Mouse (Mus musculus) hindbrain, embryonic 14.5 days (tissue): ENCODE measurements around the gene Pcdh9. TPM values are rescaled to one million over a fixed set of nuclear protein-coding genes. Genes with fewer than 3 reads are reported as not detected.

Source experiments
- ATAC-seq: fragments of 200-750 bp; cut with Nextera tagmentation; 2 replicates; pipeline ENCODE4 v1.8.0; 2017; ENCODE audit warnings: moderate number of reproducible peaks, mild to moderate bottlenecking, moderate TSS enrichment, moderate library complexity; ENCODE audit not compliant: low FRiP score
- DNase-seq: peaks from one replicate; pipeline ENCODE4 v3.0.0-alpha.2; 2015; ENCODE audit warnings: low spot score
- H3K27ac ChIP-seq: fragments of 300-500 bp; sonication (generic); 2 replicates; pipeline ENCODE4 v1.5.1; 2014; ENCODE audit warnings: mild to moderate bottlenecking, moderate library complexity
- H3K27me3 ChIP-seq: fragments of 300-500 bp; sonication (generic); 2 replicates; pipeline ENCODE4 v1.6.1; 2014; ENCODE audit warnings: mild to moderate bottlenecking, low read length, mixed read lengths; ENCODE audit not compliant: control insufficient read depth, insufficient read depth
- H3K36me3 ChIP-seq: fragments of 300-500 bp; sonication (generic); replicated peaks from 2 replicates; pipeline ENCODE4 v1.6.1; 2014; ENCODE audit not compliant: control insufficient read depth, insufficient read depth
- H3K4me1 ChIP-seq: fragments of 300-500 bp; sonication (generic); replicated peaks from 2 replicates; pipeline ENCODE4 v1.6.1; 2014; ENCODE audit warnings: antibody characterized with exemption, low read length, mixed read lengths; ENCODE audit not compliant: control insufficient read depth, insufficient read depth
- H3K4me2 ChIP-seq: fragments of 300-500 bp; sonication (generic); replicated peaks from 2 replicates; pipeline ENCODE4 v1.6.1; 2014; ENCODE audit warnings: mild to moderate bottlenecking, moderate library complexity
- H3K4me3 ChIP-seq: fragments of 300-500 bp; sonication (generic); replicated peaks from 2 replicates; pipeline ENCODE4 v1.5.1; 2014; ENCODE audit warnings: mild to moderate bottlenecking, low read length
- H3K9ac ChIP-seq: fragments of 300-500 bp; sonication (generic); 2 replicates; pipeline ENCODE4 v1.6.1; 2014
- H3K9me3 ChIP-seq: fragments of 300-500 bp; sonication (generic); 2 replicates; pipeline ENCODE4 v1.6.1; 2016; ENCODE audit warnings: low read length; ENCODE audit not compliant: control insufficient read depth
- WGBS: fragments of 180-500 bp; shearing (Covaris S2); extraction: QIAGEN DNeasy Blood & Tissue Kit; methylation state at CpG from one replicate; pipeline ENCODE4 v1.1.7; 2014; 5-methylcytosine and 5-hydroxymethylcytosine counted together
- polyA plus RNA-seq: library from polyadenylated mRNA; unstranded; fragments of >200 nt; fragmentation: Nextera tagmentation; extraction: Ambion mirVana; gene quantifications from 2 replicates; pipeline ENCODE4 v1.2.1, GENCODE M21; 2014

Gene Pcdh9
- polyA plus RNA-seq, 1 experiment from 2014 or later: 177 TPM

GRCm38 (mm10) chr14:93009147-93010064 is 881.1 kb downstream of the Pcdh9 start:
- WGBS: 25% methylated on average over 5 of the region's 5 CpGs
- DNase-seq: peak; percentile 85
- Histone ChIP-seq H3K9me3 (no peaks in the 10 kb centered on the region), H3K4me3 (no peak overlapping the region), H3K9ac (no peak overlapping the region), H3K27me3 (no peaks in the 10 kb centered on the region), H3K4me2 (no peak overlapping the region), H3K36me3 (no peaks in the 10 kb centered on the region), H3K4me1 (0 out of 2 replicates have a peak, but pooled peaks cover 5% of the 10 kb centered on the region), H3K27ac (0 out of 2 replicates have a peak overlapping the region, but pooled peaks have one; percentile 4)
- ATAC-seq: peak; percentile 93
